Mouse (Mus musculus): ENCODE data around the gene Uba3. TPM values are rescaled to one million over a fixed set of nuclear protein-coding genes. Genes with fewer than 3 reads are reported as not detected.

Gene Uba3
- polyA plus RNA-seq, 1 experiment from 2014 or later = 64.9 TPM

GRCm38 (mm10) chr6:97220672-97221071 lies 15.2 kb upstream of the Uba3 start:
- Histone ChIP-seq H3K27me3 (ENCODE audit: control insufficient read depth, insufficient read depth, low read length) (no peaks in the 10 kb centered on the region), H3K4me1 (ENCODE audit: control insufficient read depth, insufficient read depth, low read length) (no peaks in the 10 kb centered on the region; the same call in 1 of the 2 replicates), H3K4me3 (replicated peaks; ENCODE audit: low read length) (no peak overlapping the region), H3K4me2 (ENCODE audit: low read depth, low read length) (no peak overlapping the region), H3K27ac (ENCODE audit: low read length) (no peak overlapping the region), H3K9me3 (replicated peaks; ENCODE audit: control insufficient read depth, low read length) (no peaks in the 10 kb centered on the region), H3K36me3 (ENCODE audit: control insufficient read depth, insufficient read depth, low read length) (no peaks in the 10 kb centered on the region), H3K9ac (ENCODE audit: low read length) (no peak overlapping the region)
- 71% methylated on average over 2 of the region's 5 CpGs for WGBS
- ATAC-seq (ENCODE audit: insufficient read depth, low FRiP score) = no peak

DNA sequence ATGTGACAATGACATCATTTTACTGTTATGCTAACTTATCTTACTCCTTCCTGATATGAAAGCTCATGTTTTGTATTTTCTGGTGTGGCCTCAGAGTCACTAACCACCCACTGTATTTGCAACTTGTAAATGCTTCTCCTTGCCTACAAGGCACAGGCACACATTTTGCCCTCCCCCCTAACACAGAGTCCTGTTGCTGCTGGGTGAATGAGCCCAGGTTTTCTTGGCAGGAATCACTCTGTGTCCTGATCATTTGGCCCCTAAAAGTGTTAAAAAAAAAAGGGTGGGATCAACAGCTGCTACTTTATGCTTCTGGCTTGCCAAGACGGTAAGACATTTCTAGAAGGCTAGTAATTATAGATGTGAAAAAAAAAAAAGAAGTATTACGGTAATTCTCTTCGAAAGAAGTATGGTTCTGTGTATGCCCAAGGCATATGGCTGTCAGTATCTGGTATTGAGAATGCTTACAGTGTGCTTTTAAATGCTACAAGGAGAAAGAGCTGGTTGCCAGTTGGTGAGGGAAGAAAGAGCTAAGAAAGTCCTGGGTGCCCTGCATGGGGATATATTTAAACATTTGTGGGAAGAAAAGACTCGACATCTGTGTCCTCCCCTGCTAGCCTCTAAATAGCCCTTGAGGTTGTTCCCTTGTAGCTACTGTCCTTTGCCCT lies 10.8 kb upstream of the Uba3 start:
- no peaks in the 10 kb centered on the region for H3K36me3 ChIP-seq (ENCODE audit: control insufficient read depth, insufficient read depth, low read length)
- no peaks in the 10 kb centered on the region for H3K27me3 ChIP-seq (ENCODE audit: control insufficient read depth, insufficient read depth, low read length)
- H3K27ac ChIP-seq (ENCODE audit: low read length) = no peak overlapping the region
- H3K4me3 ChIP-seq (replicated peaks; ENCODE audit: low read length) = no peak overlapping the region
- no peak overlapping the region for H3K9ac ChIP-seq (ENCODE audit: low read length)
- no peaks in the 10 kb centered on the region for H3K9me3 ChIP-seq (replicated peaks; ENCODE audit: control insufficient read depth, low read length)
- H3K4me2 ChIP-seq (ENCODE audit: low read depth, low read length) = no peak overlapping the region
- WGBS = 73% methylated on average over 4 of the region's 4 CpGs
- ATAC-seq (ENCODE audit: insufficient read depth, low FRiP score) = no peak
- peaks cover 8% of the 10 kb centered on the region for H3K4me1 ChIP-seq (ENCODE audit: control insufficient read depth, insufficient read depth, low read length)

- Histone ChIP-seq H3K9me3 (replicated peaks; ENCODE audit: control insufficient read depth, low read length) (no peaks in the 10 kb centered on the region), H3K4me1 (ENCODE audit: control insufficient read depth, insufficient read depth, low read length) (peaks cover 8% of the 10 kb centered on the region), H3K4me3 (replicated peaks; ENCODE audit: low read length) (peak overlapping the region; percentile 82), H3K36me3 (ENCODE audit: control insufficient read depth, insufficient read depth, low read length) (no peaks in the 10 kb centered on the region), H3K27me3 (ENCODE audit: control insufficient read depth, insufficient read depth, low read length) (no peaks in the 10 kb centered on the region), H3K9ac (ENCODE audit: low read length) (0 out of 2 replicates have a peak overlapping the region, but pooled peaks have one; percentile 12), H3K27ac (ENCODE audit: low read length) (no peak overlapping the region), H3K4me2 (ENCODE audit: low read depth, low read length) (peak overlapping the region; percentile 84)
- no peak for ATAC-seq (ENCODE audit: insufficient read depth, low FRiP score)
- WGBS = 55% methylated on average over 12 of the region's 12 CpGs
Measured at GRCm38 (mm10) chr6:97211981-97212380, 6.5 kb upstream of the Uba3 start.

GRCm38 (mm10) chr6:97210962-97211601 lies 5.6 kb upstream of the Uba3 start:
- peak overlapping the region; percentile 79 for H3K27ac ChIP-seq (ENCODE audit: low read length)
- WGBS = 1% methylated on average over 22 of the region's 22 CpGs
- H3K9me3 ChIP-seq (replicated peaks; ENCODE audit: control insufficient read depth, low read length) = no peaks in the 10 kb centered on the region
- ATAC-seq (ENCODE audit: insufficient read depth, low FRiP score) = peak; percentile 61; the same call in 1 of the 2 replicates
- no peaks in the 10 kb centered on the region for H3K27me3 ChIP-seq (ENCODE audit: control insufficient read depth, insufficient read depth, low read length)
- peak overlapping the region; percentile 82 for H3K4me3 ChIP-seq (replicated peaks; ENCODE audit: low read length)
- peaks cover 8% of the 10 kb centered on the region for H3K4me1 ChIP-seq (ENCODE audit: control insufficient read depth, insufficient read depth, low read length)
- H3K4me2 ChIP-seq (ENCODE audit: low read depth, low read length) = peak overlapping the region; percentile 84
- H3K9ac ChIP-seq (ENCODE audit: low read length) = peak overlapping the region; percentile 85
- H3K36me3 ChIP-seq (ENCODE audit: control insufficient read depth, insufficient read depth, low read length) = no peaks in the 10 kb centered on the region

DNA sequence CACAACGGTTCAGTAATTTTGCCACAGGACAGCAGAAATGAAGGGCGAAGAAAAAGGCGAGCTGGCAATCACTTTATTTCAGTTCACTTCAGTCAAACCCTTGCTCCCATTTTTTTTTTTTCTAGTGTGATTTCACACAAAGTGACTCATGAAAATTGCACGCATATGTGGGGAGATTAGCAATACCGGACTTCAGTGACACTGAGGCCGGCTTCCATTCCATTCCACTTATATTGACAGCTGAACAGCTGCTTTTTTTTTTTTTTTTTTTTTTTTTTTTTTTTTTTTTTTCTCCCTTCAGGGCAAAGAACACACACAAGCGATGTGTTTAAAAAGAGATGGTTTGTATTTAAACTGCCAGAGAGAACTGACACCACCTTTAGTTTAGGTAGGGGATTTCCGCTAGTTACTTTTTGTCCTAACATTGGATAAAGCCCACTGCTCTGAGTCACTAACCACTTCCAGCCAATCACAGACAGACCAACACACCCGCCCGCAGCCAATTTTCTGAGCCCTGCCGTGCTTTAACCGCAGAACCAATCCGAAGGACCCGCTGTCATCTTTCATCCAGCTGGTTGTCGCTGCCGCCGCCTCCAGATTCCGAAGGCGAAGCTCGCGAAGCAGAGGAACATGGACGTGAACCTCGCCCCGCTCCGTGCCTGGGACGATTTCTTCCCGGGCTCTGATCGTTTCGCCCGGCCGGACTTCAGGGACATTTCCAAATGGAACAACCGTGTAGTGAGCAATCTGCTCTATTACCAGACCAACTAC lies 4.9 kb upstream of the Uba3 start, which contains the start of gene Arl6ip5:
Arl6ip5 (plus strand) TSS at position 499 of the 771 bp plus-strand sequence.
- H3K9me3 ChIP-seq (replicated peaks; ENCODE audit: control insufficient read depth, low read length) = no peaks in the 10 kb centered on the region
- peak within 1 kb of the TSS; percentile 84 for H3K4me2 ChIP-seq (ENCODE audit: low read depth, low read length)
- no peaks in the 10 kb centered on the region for H3K27me3 ChIP-seq (ENCODE audit: control insufficient read depth, insufficient read depth, low read length)
- 8% methylated on average over 32 of the region's 32 CpGs for WGBS
- peak within 1 kb of the TSS; percentile 85 for H3K9ac ChIP-seq (ENCODE audit: low read length)
- peak within 1 kb of the TSS; percentile 79 for H3K27ac ChIP-seq (ENCODE audit: low read length)
- peak; percentile 71 for ATAC-seq (ENCODE audit: insufficient read depth, low FRiP score)
- H3K36me3 ChIP-seq (ENCODE audit: control insufficient read depth, insufficient read depth, low read length) = no peaks in the 10 kb centered on the region
- peak within 1 kb of the TSS; percentile 82 for H3K4me3 ChIP-seq (replicated peaks; ENCODE audit: low read length)
- peaks cover 8% of the 10 kb centered on the region for H3K4me1 ChIP-seq (ENCODE audit: control insufficient read depth, insufficient read depth, low read length)

- peaks cover 8% of the 10 kb centered on the region for H3K4me1 ChIP-seq (ENCODE audit: control insufficient read depth, insufficient read depth, low read length)
- no peak for ATAC-seq (ENCODE audit: insufficient read depth, low FRiP score)
- WGBS = 91% methylated on average over 4 of the region's 4 CpGs
- H3K36me3 ChIP-seq (ENCODE audit: control insufficient read depth, insufficient read depth, low read length) = no peaks in the 10 kb centered on the region
- H3K4me3 ChIP-seq (replicated peaks; ENCODE audit: low read length) = no peak overlapping the region
- no peak overlapping the region for H3K9ac ChIP-seq (ENCODE audit: low read length)
- no peaks in the 10 kb centered on the region for H3K9me3 ChIP-seq (replicated peaks; ENCODE audit: control insufficient read depth, low read length)
- H3K27me3 ChIP-seq (ENCODE audit: control insufficient read depth, insufficient read depth, low read length) = no peaks in the 10 kb centered on the region
- H3K4me2 ChIP-seq (ENCODE audit: low read depth, low read length) = no peak overlapping the region
- H3K27ac ChIP-seq (ENCODE audit: low read length) = no peak overlapping the region
Measured at GRCm38 (mm10) chr6:97209751-97210150, 4.3 kb upstream of the Uba3 start.

GRCm38 (mm10) chr6:97209201-97209600 lies 3.8 kb upstream of the Uba3 start:
- H3K4me2 ChIP-seq (ENCODE audit: low read depth, low read length) = no peak overlapping the region
- no peak overlapping the region for H3K27ac ChIP-seq (ENCODE audit: low read length)
- 52% methylated on average over 3 of the region's 3 CpGs for WGBS
- H3K9me3 ChIP-seq (replicated peaks; ENCODE audit: control insufficient read depth, low read length) = no peaks in the 10 kb centered on the region
- ATAC-seq (ENCODE audit: insufficient read depth, low FRiP score) = no peak
- H3K27me3 ChIP-seq (ENCODE audit: control insufficient read depth, insufficient read depth, low read length) = no peaks in the 10 kb centered on the region
- H3K9ac ChIP-seq (ENCODE audit: low read length) = no peak overlapping the region
- H3K4me1 ChIP-seq (ENCODE audit: control insufficient read depth, insufficient read depth, low read length) = peaks cover 12% of the 10 kb centered on the region
- H3K4me3 ChIP-seq (replicated peaks; ENCODE audit: low read length) = no peak overlapping the region
- no peaks in the 10 kb centered on the region for H3K36me3 ChIP-seq (ENCODE audit: control insufficient read depth, insufficient read depth, low read length)

DNA sequence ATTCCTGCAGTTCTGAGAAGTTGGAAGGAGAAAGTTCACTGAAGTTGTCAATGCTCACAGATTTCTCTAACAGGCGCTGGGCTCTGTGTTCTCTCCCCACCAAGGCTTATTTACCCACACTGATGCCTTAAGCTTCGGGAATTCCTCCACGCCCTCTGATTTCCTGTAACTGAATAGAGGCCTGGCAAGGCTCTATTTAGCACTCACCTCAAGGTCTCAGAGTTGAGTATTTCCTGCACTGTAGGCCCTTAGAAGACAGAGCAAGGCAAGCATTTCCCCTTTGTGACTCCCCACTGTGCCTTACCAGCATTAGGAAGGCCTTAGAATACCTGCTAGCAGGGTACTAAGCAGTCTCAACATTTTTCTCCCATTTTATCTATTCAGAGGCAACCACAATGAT lies 3.0 kb upstream of the Uba3 start:
- no peak for ATAC-seq (ENCODE audit: insufficient read depth, low FRiP score)
- Histone ChIP-seq H3K27ac (ENCODE audit: low read length) (peak overlapping the region; percentile 56), H3K9ac (ENCODE audit: low read length) (no peak overlapping the region), H3K4me1 (ENCODE audit: control insufficient read depth, insufficient read depth, low read length) (peaks cover 15% of the 10 kb centered on the region), H3K36me3 (ENCODE audit: control insufficient read depth, insufficient read depth, low read length) (no peaks in the 10 kb centered on the region), H3K4me3 (replicated peaks; ENCODE audit: low read length) (no peak overlapping the region), H3K27me3 (ENCODE audit: control insufficient read depth, insufficient read depth, low read length) (no peaks in the 10 kb centered on the region), H3K9me3 (replicated peaks; ENCODE audit: control insufficient read depth, low read length) (no peaks in the 10 kb centered on the region), H3K4me2 (ENCODE audit: low read depth, low read length) (no peak overlapping the region)
- 36% methylated on average over 3 of the region's 3 CpGs for WGBS

GRCm38 (mm10) chr6:97207085-97207484 lies 1.6 kb upstream of the Uba3 start:
- no peaks in the 10 kb centered on the region for H3K9me3 ChIP-seq (replicated peaks; ENCODE audit: control insufficient read depth, low read length)
- no peak for ATAC-seq (ENCODE audit: insufficient read depth, low FRiP score)
- H3K36me3 ChIP-seq (ENCODE audit: control insufficient read depth, insufficient read depth, low read length) = no peaks in the 10 kb centered on the region
- H3K4me3 ChIP-seq (replicated peaks; ENCODE audit: low read length) = no peak overlapping the region
- no peak overlapping the region for H3K9ac ChIP-seq (ENCODE audit: low read length)
- no peak overlapping the region for H3K27ac ChIP-seq (ENCODE audit: low read length)
- no peaks in the 10 kb centered on the region for H3K27me3 ChIP-seq (ENCODE audit: control insufficient read depth, insufficient read depth, low read length)
- no peak overlapping the region for H3K4me2 ChIP-seq (ENCODE audit: low read depth, low read length)
- 74% methylated on average over 4 of the region's 4 CpGs for WGBS
- peaks cover 15% of the 10 kb centered on the region for H3K4me1 ChIP-seq (ENCODE audit: control insufficient read depth, insufficient read depth, low read length)
